Mouse (Mus musculus) CD4-positive helper T cell, adult 2 months (primary cell): ENCODE measurements around the gene Olfr1051.
"Not testable (repeated sequence)": the region's sequence is repeated elsewhere in the genome, so short reads cannot be mapped to it uniquely, and the experiment has no call there.

Experiments used
- DNase-seq: peaks from one replicate; pipeline ENCODE4 v3.0.0-alpha.2; 2012; ENCODE audit warnings: low read depth, missing footprints, low spot score

Gene Olfr1051

GRCm38 (mm10) chr2:86278988-86279387, at the start of gene Olfr1051:
TSS of gene Olfr1051 (minus strand) at chr2:86279088.
- DNase-seq, result not testable (repeated sequence)

GRCm38 (mm10) chr2:86315184-86315583, 36.3 kb upstream of the Olfr1051 start, which contains the start of gene Olfr1053:
TSS of gene Olfr1053 (minus strand) at chr2:86315284.
- no peak for DNase-seq

- DNase-seq, result no peak
Observed at GRCm38 (mm10) chr2:86292155-86292554, 13.3 kb upstream of the Olfr1051 start, which contains the start of gene Olfr1052. TSS of gene Olfr1052 (plus strand) at chr2:86292455.

GRCm38 (mm10) chr2:86258228-86258627, 20.7 kb downstream of the Olfr1051 start, which contains the start of gene Olfr1049:
TSS of gene Olfr1049 (minus strand) at chr2:86258328.
- not testable (repeated sequence) for DNase-seq

- DNase-seq, result no peak
Observed at GRCm38 (mm10) chr2:86240189-86240588, 38.7 kb downstream of the Olfr1051 start, which contains the start of gene Olfr1048. TSS of gene Olfr1048 (minus strand) at chr2:86240289.

- DNase-seq, result no peak
Observed at GRCm38 (mm10) chr2:86231301-86231700, 47.6 kb downstream of the Olfr1051 start, which contains the start of gene Olfr1047. TSS of gene Olfr1047 (minus strand) at chr2:86231401.
